Mouse (Mus musculus) intestine, postnatal 0 days (tissue): ENCODE data around the gene Lrp1. TPM values are rescaled to one million over a fixed set of nuclear protein-coding genes. Genes with fewer than 3 reads are reported as not detected.

Experiments used
- ATAC-seq: fragments of 200-750 bp; cut with Nextera tagmentation; 2 replicates; pipeline ENCODE4 v1.8.0; 2017; ENCODE audit warnings: mild to moderate bottlenecking, moderate TSS enrichment, moderate library complexity
- H3K27ac ChIP-seq: fragments of 300-500 bp; sonication (generic); 2 replicates; pipeline ENCODE4 v1.5.1; 2014; ENCODE audit warnings: mild to moderate bottlenecking, low read depth, low read length, moderate library complexity
- H3K27me3 ChIP-seq: fragments of 300-500 bp; sonication (generic); replicated peaks from 2 replicates; pipeline ENCODE4 v1.6.1; 2014; ENCODE audit warnings: low read length, mixed read lengths; ENCODE audit not compliant: control insufficient read depth, insufficient read depth
- H3K36me3 ChIP-seq: fragments of 300-500 bp; sonication (generic); 2 replicates; pipeline ENCODE4 v1.6.1; 2014; ENCODE audit warnings: mild to moderate bottlenecking, moderate library complexity; ENCODE audit not compliant: control insufficient read depth, insufficient read depth
- H3K4me1 ChIP-seq: fragments of 300-500 bp; sonication (generic); replicated peaks from 2 replicates; pipeline ENCODE4 v1.6.1; 2014; ENCODE audit warnings: antibody characterized with exemption, low read length, mixed read lengths; ENCODE audit not compliant: control insufficient read depth, insufficient read depth
- H3K4me2 ChIP-seq: fragments of 300-500 bp; sonication (generic); replicated peaks from 2 replicates; pipeline ENCODE4 v1.6.1; 2014; ENCODE audit warnings: low read depth, mild to moderate bottlenecking, moderate library complexity
- H3K4me3 ChIP-seq: fragments of 300-500 bp; sonication (generic); 2 replicates; pipeline ENCODE4 v1.5.1; 2014; ENCODE audit warnings: low read depth, low read length
- H3K9ac ChIP-seq: fragments of 300-500 bp; sonication (generic); 2 replicates; pipeline ENCODE4 v1.6.1; 2014; ENCODE audit warnings: mild to moderate bottlenecking, low read depth, low read length
- H3K9me3 ChIP-seq: fragments of 300-500 bp; sonication (generic); 2 replicates; pipeline ENCODE4 v1.6.1; 2016; ENCODE audit warnings: mixed run types; ENCODE audit not compliant: control insufficient read depth
- CTCF ChIP-seq: sonication (generic); IDR thresholded peaks from 2 replicates; pipeline ENCODE4 v1.5.1; 2016; ENCODE audit warnings: low read depth, mild to moderate bottlenecking, control low read depth, antibody characterized with exemption, moderate library complexity
- WGBS: fragments of 180-500 bp; shearing (Covaris S2); extraction: QIAGEN DNeasy Blood & Tissue Kit; methylation state at CpG from one replicate; pipeline ENCODE4 v1.1.7; 2014; 5-methylcytosine and 5-hydroxymethylcytosine counted together
- polyA plus RNA-seq: library from polyadenylated mRNA; unstranded; fragments of >200 nt; fragmentation: Nextera tagmentation; extraction: Ambion mirVana; gene quantifications from 2 replicates; pipeline ENCODE4 v1.2.1, GENCODE M21; 2015

The Lrp1 gene
- polyA plus RNA-seq, 1 experiment from 2014 or later, result 28.9 TPM

DNA sequence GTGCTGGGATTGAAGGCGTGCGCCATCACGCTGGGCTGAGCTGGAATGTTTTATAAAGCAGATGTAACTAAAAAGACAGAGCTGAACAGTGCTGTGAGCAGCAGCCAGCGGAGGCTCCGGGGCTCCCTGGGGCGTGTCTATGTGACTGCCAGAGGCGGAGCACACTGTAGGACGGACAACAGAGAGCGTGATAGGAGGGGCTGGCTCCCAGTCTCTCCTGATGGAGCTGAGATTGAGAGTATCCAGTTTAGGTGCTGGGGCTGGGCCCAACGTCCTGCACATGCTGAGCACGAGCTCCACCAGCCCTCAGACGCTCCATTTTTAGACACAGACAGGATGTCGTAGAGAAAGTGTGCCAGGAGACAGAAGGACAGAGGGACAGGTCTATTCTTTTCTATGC is 56.6 kb downstream of the Lrp1 start:
- WGBS, result 37% methylated on average over 13 of the region's 13 CpGs
- no peak overlapping the region for H3K27ac ChIP-seq
- no peak for TF ChIP-seq CTCF

DNA sequence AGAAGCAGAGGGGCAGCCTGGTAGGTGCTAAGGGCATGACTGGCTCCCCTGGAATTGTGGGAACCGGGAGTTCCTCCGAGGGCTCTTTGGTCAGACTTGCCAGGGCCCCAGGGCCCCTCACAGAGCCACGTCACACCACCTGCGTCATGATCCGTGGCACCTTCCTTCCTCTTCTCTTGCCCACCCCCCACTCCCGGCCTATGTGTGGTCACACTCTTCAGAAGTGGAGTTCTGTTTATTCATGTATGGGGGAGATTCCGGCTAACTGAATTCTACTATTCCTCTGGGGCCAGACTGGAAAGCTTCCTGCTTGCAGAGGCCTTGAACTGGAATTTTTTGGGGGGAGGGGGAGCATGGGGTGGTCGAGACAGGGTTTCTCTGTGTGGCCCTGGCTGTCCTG is 57.1 kb downstream of the Lrp1 start:
- Histone ChIP-seq H3K27ac (no peak overlapping the region), H3K4me1 (no peaks in the 10 kb centered on the region), H3K36me3 (peaks cover 86% of the 10 kb centered on the region), H3K9ac (no peak overlapping the region), H3K27me3 (no peaks in the 10 kb centered on the region), H3K4me3 (no peak overlapping the region), H3K4me2 (no peak overlapping the region), H3K9me3 (no peaks in the 10 kb centered on the region)
- TF ChIP-seq CTCF, result no peak
- WGBS, result 74% methylated on average over 8 of the region's 8 CpGs
- ATAC-seq, result no peak

More for the DNA sequence above, 56.6 kb downstream of the Lrp1 start:
- Histone ChIP-seq H3K4me2 (no peak overlapping the region), H3K9ac (no peak overlapping the region), H3K4me3 (no peak overlapping the region), H3K4me1 (no peaks in the 10 kb centered on the region), H3K9me3 (no peaks in the 10 kb centered on the region), H3K27me3 (no peaks in the 10 kb centered on the region), H3K36me3 (peaks cover 86% of the 10 kb centered on the region)
- peak; percentile 26; the same call in 1 of the 2 replicates for ATAC-seq

- H3K27ac ChIP-seq, result no peak overlapping the region
- H3K4me3 ChIP-seq, result no peak overlapping the region
- no peaks in the 10 kb centered on the region for H3K4me1 ChIP-seq
- peaks cover 90% of the 10 kb centered on the region for H3K36me3 ChIP-seq
- H3K9ac ChIP-seq, result no peak overlapping the region
- no peaks in the 10 kb centered on the region for H3K27me3 ChIP-seq
- peak; percentile 58 for TF ChIP-seq CTCF
- no peak overlapping the region for H3K4me2 ChIP-seq
- H3K9me3 ChIP-seq, result no peaks in the 10 kb centered on the region
- no peak for ATAC-seq
Observed at GRCm38 (mm10) chr10:127561145-127561544, 59.8 kb downstream of the Lrp1 start.

GRCm38 (mm10) chr10:127557397-127557796 is 63.6 kb downstream of the Lrp1 start:
- TF ChIP-seq CTCF, result peak; percentile 57
- H3K27me3 ChIP-seq, result no peaks in the 10 kb centered on the region
- no peak for ATAC-seq
- H3K9me3 ChIP-seq, result no peaks in the 10 kb centered on the region
- H3K9ac ChIP-seq, result no peak overlapping the region
- H3K4me3 ChIP-seq, result no peak overlapping the region
- WGBS, result 88% methylated on average over 13 of the region's 13 CpGs
- H3K27ac ChIP-seq, result no peak overlapping the region
- no peaks in the 10 kb centered on the region for H3K4me1 ChIP-seq
- H3K4me2 ChIP-seq, result no peak overlapping the region
- H3K36me3 ChIP-seq, result peaks cover 93% of the 10 kb centered on the region

DNA sequence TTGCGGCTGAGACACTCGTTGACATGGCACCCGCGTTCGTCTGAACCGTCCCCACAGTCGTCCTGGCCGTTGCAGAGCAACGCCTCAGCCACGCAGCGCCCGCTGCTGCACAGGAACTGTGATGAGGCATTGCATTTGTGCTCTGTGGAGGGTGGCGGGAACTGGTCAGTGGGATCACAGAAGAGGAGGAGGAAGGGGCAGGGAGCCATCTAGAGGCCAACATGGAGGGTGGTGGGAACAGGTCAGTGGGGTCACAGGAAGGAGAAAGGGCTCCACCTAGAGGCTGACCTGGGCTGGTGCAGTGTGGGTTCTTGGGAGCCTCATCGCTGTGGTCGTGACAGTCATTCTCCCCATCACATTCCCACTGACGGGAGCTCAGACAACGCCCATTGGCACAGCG is 65.2 kb downstream of the Lrp1 start:
- no peaks in the 10 kb centered on the region for H3K4me1 ChIP-seq
- H3K4me3 ChIP-seq, result no peak overlapping the region
- WGBS, result 80% methylated on average over 18 of the region's 18 CpGs
- no peaks in the 10 kb centered on the region for H3K27me3 ChIP-seq
- TF ChIP-seq CTCF, result peak; percentile 84
- no peak overlapping the region for H3K4me2 ChIP-seq
- H3K27ac ChIP-seq, result no peak overlapping the region
- peaks cover 95% of the 10 kb centered on the region for H3K36me3 ChIP-seq
- H3K9ac ChIP-seq, result no peak overlapping the region
- ATAC-seq, result peak; percentile 2; the same call in 1 of the 2 replicates
- H3K9me3 ChIP-seq, result no peaks in the 10 kb centered on the region

GRCm38 (mm10) chr10:127549892-127550291 is 71.1 kb downstream of the Lrp1 start:
- ATAC-seq, result no peak
- Histone ChIP-seq H3K9ac (no peak overlapping the region), H3K4me1 (no peaks in the 10 kb centered on the region), H3K27me3 (no peaks in the 10 kb centered on the region), H3K36me3 (peaks cover 98% of the 10 kb centered on the region), H3K4me3 (no peak overlapping the region), H3K9me3 (no peaks in the 10 kb centered on the region), H3K4me2 (no peak overlapping the region), H3K27ac (no peak overlapping the region)
- WGBS, result 93% methylated on average over 17 of the region's 17 CpGs
- TF ChIP-seq CTCF, result no peak

- Histone ChIP-seq H3K27me3 (no peaks in the 10 kb centered on the region), H3K9me3 (no peaks in the 10 kb centered on the region), H3K36me3 (peaks cover 92% of the 10 kb centered on the region), H3K4me3 (no peak overlapping the region), H3K4me2 (no peak overlapping the region), H3K4me1 (no peaks in the 10 kb centered on the region), H3K9ac (no peak overlapping the region), H3K27ac (no peak overlapping the region)
- ATAC-seq, result no peak
- no peak for TF ChIP-seq CTCF
- WGBS, result 94% methylated on average over 15 of the region's 15 CpGs
Observed at GRCm38 (mm10) chr10:127548236-127548635, 72.7 kb downstream of the Lrp1 start.
